Mouse (Mus musculus) kidney, postnatal 10 days (tissue): ENCODE measurements around the gene Dynlt1b.
"Not testable (repeated sequence)": the region's sequence is repeated elsewhere in the genome, so short reads cannot be mapped to it uniquely, and the experiment has no call there.

Experiments
- DNase-seq: peaks from one replicate; pipeline ENCODE4 v3.0.0; 2021; ENCODE audit warnings: mixed read lengths

Gene Dynlt1b

DNA sequence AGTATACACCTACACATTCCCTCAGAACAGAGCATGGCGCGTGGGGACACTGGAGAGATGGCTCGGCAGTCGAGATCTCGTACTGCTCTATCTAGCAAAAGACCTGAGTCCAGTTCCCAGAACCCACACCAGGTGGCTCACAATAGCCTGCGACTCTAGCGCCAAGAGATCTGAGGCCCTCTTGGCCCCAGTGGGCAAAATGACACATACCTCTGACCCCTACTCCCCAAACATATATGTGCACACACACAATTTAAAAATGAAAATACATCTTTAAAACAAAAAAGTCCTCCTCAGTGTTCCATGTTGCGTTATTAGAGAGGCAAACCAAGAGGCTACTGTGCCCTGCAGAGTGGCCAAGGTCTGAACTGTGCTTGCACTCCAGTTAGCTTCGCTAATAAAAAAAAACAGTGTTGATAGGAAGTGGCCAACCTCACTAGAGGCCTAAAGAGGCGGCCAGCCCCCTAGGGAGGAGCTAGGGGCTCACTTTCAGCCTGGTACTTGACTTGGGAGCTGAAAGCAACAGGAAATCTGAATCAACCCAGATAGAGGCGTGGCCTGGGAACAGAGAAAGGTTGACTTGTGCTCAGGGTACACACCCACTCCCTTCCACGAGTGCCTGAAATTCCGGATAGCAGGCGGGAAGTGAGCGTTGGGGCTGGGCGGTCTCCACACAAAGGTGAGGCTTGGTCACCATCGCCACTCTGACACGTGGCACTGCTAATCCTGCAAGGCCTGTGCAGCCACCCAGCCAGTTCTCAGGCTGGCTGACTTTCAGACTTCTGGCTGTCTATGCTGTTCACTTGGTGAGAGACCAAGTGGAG lies 37.9 kb downstream of the Dynlt1b start:
- DNase-seq, result peak; percentile 7

DNA sequence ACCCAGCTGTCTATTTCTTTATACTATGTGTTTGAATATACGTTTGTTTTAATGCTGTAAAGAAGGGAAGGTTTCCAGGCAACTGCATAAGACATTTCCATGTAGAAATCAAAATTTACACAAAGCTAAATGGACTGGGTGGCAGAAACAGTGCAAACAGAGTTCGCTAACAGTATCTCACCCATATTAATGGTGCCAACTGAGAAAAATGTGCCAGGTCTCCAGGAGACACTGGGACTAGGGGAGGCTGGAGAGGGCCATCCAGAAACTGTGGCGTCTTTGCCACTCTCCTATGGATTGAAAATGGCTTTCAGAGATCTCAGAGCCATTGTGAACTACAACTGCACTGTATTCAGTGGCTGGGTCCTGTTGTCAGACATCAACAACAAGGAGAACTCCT lies 40.1 kb downstream of the Dynlt1b start:
- DNase-seq, result not testable (repeated sequence)

DNA sequence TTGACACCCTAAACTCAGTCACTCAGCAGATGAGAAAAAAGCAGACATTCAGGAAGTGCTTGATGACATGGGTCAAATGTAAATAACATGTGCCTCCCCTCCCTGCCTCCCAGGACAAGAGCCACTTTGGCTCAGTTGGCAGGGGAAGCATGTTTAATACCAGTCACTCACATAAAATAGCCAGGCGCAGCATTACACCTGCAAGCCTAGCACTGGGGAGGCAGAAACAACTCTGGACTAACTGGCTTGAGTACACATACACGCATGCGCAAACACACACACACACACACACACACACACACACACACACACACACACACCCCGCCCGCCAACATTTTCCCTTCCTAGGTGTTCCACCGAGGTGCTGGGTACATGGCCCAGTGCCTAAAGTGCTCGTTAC lies 40.8 kb downstream of the Dynlt1b start:
- not testable (repeated sequence) for DNase-seq

DNA sequence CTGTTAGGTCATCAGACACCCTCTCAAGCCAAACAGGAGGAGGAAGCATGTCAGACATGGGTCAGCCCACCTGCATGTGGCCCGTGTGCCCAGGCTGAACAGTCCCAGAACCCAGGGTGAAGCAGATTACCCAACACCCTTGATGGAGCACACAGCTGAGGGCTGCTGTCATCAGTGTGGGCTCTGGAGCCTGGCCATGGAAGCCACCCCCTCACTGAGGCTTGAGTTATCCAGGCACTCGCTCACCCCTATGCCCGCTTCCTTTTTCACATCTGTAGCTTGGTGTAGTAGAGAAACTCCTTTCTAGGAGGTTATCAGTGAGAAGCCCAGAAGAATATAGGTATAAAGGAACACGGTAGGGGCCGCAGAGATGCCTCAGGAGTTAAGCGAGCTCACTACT lies 45.4 kb downstream of the Dynlt1b start:
- not testable (repeated sequence) for DNase-seq

DNA sequence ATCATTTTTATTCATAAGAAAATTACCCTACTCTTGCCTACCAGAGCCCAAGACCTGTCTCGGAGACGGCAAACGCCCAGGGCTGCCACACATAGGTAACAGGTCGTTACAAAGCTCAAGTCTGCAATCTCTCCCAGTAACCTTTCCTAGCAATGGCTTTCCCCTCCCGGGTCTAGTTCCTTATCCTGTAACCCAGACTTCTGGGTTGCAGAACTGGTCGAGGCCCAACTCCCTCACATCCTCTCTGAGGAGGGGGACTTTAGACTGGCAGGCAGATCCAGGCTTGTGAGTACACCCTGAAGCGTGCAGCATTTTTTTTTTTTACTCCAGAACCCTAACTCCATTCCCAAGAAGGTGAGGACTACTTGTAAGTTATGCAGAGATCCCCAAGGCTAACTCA lies 46.0 kb downstream of the Dynlt1b start:
- not testable (repeated sequence) for DNase-seq

DNA sequence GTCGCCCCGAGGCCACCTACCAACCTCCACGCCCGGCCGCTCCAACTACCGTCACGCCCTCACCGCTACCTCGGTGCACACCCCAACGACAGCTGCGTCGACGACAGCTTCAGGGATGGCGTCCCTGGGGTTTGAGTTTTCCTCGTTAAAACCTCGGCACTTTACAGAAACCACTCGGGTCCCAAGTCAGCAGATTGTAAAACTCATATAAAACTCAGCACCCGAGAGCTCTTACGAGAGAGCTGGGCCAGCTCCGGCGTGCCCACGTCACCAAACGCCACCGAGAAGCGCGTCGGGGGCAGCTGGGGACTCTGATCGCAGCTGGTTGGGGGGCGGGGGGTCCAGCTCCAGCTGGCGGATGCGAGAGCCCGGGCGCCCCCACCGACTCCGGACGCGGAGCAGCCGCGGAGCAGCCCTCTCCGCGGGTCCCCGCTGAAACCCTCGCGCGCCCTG lies 46.6 kb downstream of the Dynlt1b start:
- peak; percentile 46 for DNase-seq

DNA sequence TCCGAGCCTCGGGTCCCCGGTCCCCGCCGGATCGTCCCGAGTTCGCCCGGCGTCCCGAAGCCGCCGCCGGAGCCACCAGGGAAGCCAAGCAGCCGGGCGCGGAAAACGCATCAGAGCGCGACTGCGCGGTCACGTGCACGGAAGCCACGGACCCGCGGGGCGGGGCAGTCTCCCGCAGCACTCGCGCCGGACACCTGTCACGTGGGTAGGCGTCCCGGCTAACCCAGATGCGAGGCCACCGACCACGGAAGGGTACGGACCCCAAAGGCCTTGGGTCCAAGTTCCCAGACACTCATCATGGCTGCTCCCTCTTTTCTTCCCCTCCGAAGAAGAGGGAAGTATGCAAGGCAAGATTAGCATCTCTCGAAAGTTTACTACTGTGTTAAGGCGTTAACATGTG lies 47.1 kb downstream of the Dynlt1b start:
- DNase-seq, result peak; percentile 11

DNA sequence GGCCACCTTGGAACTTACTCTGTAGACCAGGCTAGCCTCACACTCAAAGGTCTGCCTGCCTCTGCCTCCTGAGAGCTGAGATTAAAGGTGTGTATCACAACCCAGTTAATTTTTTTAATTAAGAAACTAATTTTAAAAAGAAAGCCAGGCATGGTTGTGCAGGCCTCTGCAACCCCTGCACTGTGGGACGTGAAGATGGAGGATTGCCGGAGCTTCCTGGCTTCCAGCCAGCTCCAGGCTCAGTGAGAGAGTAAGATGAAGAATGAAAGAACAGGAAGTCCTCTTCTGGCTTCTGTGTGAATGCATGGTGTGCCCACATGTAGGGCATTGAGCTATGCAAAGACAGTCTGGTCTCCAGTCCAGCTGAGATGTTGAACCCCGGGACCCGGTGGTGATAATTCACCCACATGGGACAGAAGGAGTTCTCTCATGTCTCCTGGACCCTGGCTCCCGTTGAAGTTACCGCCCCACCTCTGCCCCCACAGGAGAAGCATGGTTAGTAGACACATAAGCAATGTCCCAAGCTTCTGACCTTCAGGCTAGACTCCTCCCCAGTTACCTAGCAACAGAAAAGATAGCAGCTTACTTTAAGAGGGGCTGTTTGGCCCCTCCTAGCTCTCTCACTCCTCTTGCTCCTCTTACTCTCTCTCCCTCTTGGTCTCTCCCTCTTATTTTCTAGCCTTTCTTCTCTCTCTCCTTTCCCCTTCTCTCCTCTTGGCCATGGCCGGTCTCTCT lies 51.1 kb downstream of the Dynlt1b start:
- peak; percentile 19 for DNase-seq

DNA sequence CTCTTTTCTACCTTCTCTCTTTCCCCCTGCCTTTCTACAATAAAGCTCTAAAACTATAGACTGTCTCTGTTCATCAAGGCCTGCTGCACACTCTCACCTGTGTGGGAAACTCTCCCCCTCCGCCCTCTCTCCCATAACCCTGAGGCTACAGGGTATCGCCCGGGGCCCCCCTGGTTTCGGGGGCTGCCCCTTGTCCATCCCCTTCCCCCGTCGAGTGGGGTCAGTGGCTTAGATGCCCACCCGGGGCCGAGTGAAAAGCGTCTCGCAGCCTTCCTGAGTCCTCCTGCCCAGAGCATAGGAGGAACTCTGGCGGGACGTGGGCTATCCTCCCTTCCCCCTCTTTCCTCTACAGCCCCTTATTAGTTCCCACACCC lies 51.7 kb downstream of the Dynlt1b start:
- DNase-seq, result not testable (repeated sequence)

DNA sequence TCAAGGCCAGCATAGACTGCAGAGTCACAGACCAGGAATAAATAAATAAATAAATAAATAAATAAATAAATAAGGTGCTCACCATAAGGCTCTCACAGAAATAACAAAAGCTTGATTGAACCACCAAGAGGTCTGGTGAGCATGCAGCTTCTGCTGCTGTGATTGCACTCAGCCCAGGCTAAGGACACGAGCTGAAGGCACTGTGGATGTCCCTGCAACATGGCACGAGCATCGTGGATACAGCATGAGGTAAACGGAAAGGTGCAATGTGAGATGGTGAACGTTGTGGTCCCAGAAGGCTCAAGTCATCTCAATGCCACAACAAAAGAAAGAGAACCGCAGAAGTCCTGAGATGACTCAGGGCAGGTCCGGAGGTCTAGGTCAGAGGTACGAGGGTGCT lies 52.3 kb downstream of the Dynlt1b start:
- not testable (repeated sequence) for DNase-seq
